Mouse (Mus musculus) left cerebral cortex, postnatal 25 days (tissue): ENCODE data around the gene Usp20. TPM values are rescaled to one million over a fixed set of nuclear protein-coding genes. Genes with fewer than 3 reads are reported as not detected.
"Not testable (repeated sequence)": the region's sequence is repeated elsewhere in the genome, so short reads cannot be mapped to it uniquely, and the experiment has no call there.

Experiments used
- DNase-seq, 2 experiments: peaks; one replicate each; pipeline ENCODE4 v3.0.0; 2022; ENCODE audit warnings: low spot score in 2 of 2, mixed read lengths in 1 of 2
- intact Hi-C: fragments of 180-260 bp; cut with DNase I; formaldehyde crosslinking; loops from one replicate; pipeline ENCODE4 v1.15.1; 2025
- total RNA-seq, 2 experiments: library from RNA; stranded (reverse); gene quantifications; 2 replicates each; pipeline ENCODE4 v1.2.3; 2021

Usp20 gene
- 10 to 100 TPM; 66.2 to 72.1 TPM for total RNA-seq

DNA sequence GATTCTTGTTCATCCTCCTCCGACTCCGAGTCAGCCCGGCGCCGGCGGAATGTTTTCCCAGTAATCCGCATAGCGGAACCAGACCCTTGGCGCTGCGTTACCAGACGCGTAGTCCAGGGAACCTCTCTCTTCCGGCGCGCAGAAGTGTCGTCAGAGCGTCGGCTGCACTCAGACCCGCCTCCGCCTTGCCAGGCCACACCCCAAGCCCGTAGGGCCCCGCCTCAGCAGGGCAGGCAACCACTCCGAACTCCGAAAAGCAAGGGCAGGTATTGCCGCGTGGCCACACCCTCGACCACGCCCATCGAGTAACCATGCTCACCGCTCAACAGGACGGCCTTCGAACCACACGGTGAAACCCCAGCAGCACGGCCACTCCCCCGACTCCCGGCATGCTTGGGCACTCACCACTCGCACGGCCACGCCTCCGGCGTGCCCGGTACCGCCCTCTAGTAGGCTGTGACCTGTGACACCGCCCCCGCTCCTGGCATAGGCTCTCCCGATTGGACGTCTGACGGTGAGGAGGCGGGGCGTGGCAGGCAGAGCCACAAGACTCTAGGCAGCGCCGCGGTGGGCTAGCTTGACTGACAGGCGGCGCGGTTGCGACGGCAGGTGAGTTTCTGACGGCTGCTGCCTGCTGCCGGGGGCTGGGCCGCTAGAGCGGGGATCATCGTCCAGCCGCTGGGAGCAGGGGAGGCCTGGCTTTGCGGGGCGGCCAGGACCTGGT is at the start of gene Usp20, which contains the start of gene BC005624:
TSS of gene Usp20 (plus strand) at position 490 of the 724 bp plus-strand sequence.
TSS of gene BC005624 (minus strand) at position 412 of the 724 bp plus-strand sequence.
- intact Hi-C loops: loop anchor here (5.0 kb wide), 1 partner anchor 160 kb away; the partner anchor contains the start of gene Fnbp1

DNA sequence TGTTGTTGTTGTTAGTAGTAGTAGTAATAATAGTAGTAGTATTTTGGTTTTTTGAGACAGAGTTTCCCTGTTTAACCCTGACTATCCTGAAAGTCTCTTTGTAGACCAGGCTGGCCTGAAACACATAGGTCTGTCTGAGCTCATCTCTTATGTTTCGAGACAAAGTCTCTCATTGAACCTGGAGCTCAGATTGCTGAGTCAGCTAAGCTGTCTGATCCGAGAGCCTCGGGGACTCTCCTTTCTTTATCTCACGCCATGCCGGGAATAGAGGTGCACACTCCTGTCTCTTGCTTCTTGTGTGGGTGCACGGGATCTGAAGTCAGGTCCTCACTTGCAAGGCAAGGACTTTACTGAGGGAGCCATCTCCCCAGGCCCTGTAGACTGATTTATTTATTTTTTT is 49.0 kb upstream of the Usp20 start:
- no peak for DNase-seq
- intact Hi-C loops: no loop called here

More for the DNA sequence above, at the start of gene Usp20, which contains the start of gene BC005624:
- peak; percentile 100 for DNase-seq

DNA sequence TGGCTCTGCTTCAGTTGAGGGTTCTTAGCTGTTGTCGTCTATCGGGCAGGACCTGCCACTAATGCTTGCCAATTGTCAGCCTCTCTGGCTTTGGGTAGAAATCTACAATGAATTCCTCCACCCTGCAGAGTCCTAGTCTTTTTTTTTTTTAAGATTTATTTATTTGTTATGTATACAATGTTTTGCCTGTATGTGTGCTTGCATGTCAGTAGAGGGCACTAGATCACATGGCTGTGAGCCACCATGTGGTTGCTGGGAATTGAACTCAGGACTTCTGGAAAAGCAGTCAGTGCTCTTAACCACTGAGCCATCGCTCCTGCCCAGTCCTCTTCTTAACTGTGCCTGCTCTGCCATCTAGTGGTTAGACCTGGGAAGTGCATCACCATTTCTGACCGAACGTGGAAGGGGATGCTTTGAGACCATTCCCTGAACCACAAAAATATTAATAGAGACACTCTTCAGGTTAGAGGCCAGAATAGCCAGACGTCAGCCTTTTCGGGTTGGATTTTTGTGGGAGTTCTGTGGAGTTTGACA is 48.1 kb upstream of the Usp20 start:
- peak; percentile 74 to 81 for DNase-seq
- intact Hi-C loops: loop anchor here (2.0 kb wide), 3 partner anchors 43 to 495 kb away; no protein-coding TSS in a partner anchor

DNA sequence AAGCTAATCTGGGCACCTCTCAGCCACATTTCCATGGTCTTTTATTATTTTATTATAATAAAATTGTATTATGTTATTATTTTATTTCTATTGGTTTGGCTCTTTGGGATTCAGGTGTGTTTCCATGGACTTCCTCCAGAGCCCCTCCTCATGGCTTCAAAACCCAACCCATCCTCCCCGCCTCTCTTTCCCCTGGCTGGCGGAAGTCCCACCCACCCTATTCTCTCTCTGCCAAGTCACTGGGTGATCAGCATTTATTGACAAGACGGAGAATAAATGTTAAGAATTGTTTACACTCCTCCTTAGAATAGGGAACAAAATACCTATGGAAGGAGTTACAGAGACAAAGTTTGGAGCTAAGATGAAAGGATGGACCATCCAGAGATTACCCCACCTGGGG is 45.3 kb upstream of the Usp20 start:
- intact Hi-C loops: no loop called here
- DNase-seq: no peak

DNA sequence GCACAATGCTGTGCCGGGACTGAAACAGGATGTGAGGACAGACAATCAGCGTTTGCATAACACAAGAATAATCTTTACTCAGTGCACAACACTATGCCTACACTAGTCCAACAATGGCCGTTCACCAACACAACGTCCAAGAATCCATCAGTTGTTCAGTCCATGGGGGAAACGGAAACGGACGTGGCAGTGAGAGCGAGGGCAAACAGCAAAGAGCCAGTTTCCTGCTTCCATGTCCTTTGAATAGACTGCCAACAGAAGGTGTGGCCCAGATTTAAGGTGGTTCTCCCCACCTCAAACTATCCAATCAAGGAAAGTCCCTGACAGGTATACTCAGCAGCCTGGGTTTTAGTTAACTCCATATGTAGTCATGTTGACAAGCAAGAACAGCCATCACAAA is 44.3 kb upstream of the Usp20 start:
- DNase-seq: no peak
- intact Hi-C loops: no loop called here

DNA sequence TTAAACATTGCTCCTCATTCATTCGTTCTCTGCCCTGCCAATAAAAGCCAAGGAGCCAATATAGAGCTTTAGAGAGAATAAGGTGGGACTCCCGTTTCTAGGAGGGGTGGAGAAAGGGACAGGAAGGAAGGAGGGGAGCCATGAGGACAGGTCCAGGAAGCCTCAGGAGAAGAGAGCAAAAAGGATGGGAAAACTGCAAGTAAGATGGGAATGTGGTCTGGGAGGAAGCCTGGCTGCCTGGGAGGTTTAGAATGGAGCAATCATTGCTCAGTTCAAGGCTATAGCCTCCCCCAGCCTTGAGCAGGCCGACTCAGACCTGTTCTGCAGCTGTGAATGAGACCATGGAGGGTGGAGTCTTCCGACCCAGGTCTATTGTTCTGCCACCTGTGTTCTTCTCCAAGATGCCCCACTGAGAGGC is 43.5 kb upstream of the Usp20 start:
- DNase-seq: no peak

DNA sequence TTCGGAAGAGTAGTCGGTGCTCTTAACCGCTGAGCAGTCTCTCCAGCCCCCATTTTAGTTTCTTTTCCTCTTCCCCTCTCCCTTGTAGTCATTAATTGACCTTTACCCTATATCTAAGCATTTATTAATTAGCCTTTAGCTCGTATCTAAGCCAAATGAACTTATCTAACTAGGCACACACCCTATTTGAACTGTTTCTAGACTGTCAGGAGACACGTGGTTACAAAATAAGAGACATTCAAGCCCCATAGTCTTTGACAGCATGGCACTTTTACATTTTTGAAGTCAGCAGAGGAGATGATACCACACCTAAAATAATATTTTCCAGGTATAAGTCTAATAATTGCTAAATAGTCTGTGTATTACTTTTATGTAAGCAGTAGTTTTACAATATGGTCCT is 40.5 kb upstream of the Usp20 start:
- intact Hi-C loops: no loop called here
- DNase-seq: no peak

More for the DNA sequence above, 43.5 kb upstream of the Usp20 start:
- intact Hi-C loops: no loop called here

DNA sequence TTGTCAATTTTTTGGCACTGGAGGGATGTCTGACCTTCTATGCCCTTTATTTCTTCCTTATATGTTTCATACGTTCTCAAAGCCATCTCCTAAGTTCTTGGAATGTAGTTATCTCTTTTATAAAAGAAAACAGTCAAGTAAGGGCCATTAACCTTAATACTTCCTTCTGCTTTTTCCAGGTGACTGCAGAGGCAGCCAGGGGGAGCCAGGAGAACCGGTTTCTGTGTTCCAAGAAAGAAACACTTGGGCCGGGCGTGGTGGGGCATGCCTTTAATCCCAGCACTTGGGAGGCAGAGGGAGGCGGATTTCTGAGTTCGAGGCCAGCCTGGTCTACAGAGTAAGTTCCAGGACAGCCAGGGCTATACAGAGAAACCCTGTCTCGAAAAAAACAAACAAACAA is 40.0 kb upstream of the Usp20 start:
- DNase-seq, intact Hi-C loops: not testable (repeated sequence)

DNA sequence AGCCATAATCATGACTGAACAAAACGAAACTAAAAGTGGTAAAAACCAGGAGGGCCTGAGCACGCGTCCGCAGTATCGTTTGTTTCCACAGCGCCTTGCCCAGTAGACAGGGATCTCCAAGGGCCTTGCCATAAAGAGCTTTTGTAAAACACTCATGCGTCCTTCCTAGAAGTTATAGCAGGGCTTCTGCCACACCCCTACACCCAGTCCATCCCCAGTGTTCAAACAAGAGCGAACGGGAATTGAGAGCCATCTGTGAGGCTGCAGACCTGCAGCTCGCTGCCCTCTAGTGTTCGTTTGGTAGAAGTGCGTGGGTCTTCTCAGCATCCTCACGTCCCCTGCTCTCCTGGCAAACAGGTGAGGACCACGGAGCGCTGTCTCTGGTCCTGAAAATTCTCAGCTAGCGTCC is 39.5 kb upstream of the Usp20 start:
- DNase-seq: peak; percentile 50 to 70
- intact Hi-C loops: no loop called here

DNA sequence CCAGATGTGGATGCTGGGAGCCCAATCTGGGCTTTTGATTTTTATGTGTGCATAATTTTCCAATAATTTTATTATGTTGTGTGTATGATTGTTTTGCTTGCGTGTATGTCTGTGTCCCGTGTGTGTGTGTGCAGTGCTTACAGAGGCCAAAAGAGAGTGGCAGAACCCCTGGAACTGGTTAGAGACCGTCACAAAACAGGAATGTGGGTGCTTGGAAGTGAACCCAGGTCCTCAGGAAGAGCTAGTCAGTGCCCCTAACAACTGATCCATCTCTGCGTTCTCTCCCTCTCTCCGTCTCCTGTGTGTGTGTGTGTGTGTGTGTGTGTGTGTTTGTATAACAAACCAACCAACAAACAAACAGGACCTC is 29.6 kb upstream of the Usp20 start:
- intact Hi-C loops: no loop called here
- DNase-seq: no peak

DNA sequence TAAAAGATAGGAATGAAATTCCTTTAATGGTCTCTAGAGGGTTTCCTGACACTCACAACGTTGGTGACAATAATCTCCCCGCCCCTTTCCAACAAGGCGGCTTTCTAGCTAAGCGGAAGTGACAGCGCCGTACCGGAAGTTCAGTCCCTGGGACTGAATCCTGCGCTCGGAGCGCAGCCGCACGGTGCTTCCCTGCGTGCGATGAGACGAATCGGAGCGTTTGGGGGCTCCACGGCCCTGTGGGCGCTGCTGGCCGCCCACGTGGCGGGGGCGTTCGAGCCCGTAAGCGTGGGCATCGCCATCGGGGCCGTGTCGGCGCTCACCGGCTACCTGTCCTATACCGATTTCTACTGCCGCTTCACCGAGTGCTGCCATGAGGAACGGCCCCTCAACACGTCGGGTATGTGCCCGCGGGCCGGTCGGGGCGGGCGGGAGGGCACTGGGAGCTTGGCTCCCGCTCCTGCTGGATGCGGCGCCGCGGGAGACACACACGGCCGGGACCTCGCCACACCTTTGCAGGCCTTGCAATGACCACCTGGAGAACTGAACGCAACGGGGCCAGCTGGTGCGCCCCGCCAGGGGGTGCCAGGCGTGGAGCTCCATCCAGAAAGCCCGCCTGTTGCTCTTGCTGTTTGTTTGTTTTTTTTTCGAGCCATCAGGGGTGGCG is 29.1 kb upstream of the Usp20 start, which contains the start of gene Tor1b:
TSS of gene Tor1b (plus strand) at position 136 of the 667 bp plus-strand sequence.
- intact Hi-C loops: loop anchor here (1.0 kb wide), 1 partner anchor 13 kb away; no protein-coding TSS in a partner anchor
- peak; percentile 87 to 93 for DNase-seq

DNA sequence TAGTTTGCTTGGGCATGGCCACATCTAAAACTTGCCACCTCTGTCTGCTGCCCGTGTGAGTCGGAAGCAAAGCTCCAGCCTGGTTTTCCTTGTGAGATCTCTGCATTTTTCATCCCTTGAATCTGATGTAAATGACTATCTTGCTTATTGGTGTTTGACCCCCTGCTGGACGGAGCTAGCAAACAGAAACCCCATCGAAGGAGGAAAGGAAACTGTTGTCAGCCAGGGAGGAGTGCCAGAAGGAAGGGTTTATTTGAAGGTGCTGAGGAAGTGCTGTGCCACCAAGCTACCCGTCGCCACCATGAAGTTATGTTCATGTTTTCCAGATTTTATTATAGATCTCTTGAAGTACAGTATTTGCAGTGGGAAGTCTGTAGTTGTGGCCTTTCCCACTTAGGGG is 27.3 kb upstream of the Usp20 start:
- no peak for DNase-seq
- intact Hi-C loops: no loop called here

DNA sequence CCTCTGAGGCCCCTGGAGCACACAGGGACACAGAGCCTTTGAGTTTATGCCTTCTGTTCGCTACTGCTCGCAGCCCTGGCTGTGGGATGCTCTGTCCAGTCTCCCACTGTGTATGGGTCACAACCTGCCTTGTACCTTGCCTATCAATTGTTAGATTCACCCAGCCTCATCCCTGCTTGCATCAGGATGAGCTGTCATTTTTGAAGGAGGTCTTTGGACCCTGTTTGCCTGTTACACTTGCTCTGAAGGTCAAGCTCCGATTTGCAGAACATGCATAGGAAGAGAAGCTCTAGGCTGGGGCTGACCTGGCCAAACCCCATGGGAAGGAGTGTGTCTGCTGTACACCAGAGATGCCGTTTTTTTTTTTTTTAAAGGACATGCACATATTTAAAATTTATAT is 24.6 kb upstream of the Usp20 start:
- intact Hi-C loops: no loop called here
- DNase-seq: no peak

DNA sequence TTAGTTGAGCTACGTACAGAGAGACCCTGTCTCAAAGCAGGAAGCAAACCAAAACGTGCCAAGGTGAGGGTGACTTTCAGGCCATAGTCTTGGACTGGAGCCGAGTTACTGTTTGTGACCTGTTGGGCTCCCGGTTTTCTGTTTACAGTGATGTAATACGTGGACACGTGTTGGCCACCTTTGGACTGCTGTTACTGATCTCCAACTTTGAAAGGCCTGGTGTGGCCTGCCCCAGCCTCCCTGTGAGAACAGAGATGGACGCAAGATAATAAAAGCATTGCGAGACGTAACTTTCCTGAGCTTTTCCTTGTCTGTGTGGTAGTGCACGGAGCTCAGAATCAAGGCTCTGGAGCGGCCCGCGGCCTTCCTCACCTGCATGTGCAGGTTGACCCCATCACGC is 23.4 kb upstream of the Usp20 start:
- intact Hi-C loops: no loop called here
- no peak for DNase-seq

DNA sequence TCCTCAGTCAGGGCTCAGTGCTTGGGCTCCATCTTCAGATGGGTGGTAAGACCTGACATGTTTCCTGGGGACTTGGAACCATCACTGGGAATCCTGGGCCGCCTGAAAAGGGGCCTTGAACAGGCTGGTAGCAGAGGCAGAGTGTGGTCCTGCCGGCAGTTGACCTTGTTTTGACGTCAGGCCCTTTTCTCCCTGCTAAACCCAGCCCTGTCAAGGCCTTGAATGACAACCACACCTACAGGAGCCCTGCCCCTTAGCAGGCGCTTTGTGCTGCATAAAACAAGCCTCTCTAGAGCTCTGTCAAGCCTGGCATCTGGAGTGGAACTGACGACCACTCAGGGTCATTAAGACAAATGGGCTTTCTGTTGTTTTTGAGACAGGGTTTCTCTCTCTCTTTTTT is 22.2 kb upstream of the Usp20 start:
- DNase-seq: no peak
- intact Hi-C loops: no loop called here

DNA sequence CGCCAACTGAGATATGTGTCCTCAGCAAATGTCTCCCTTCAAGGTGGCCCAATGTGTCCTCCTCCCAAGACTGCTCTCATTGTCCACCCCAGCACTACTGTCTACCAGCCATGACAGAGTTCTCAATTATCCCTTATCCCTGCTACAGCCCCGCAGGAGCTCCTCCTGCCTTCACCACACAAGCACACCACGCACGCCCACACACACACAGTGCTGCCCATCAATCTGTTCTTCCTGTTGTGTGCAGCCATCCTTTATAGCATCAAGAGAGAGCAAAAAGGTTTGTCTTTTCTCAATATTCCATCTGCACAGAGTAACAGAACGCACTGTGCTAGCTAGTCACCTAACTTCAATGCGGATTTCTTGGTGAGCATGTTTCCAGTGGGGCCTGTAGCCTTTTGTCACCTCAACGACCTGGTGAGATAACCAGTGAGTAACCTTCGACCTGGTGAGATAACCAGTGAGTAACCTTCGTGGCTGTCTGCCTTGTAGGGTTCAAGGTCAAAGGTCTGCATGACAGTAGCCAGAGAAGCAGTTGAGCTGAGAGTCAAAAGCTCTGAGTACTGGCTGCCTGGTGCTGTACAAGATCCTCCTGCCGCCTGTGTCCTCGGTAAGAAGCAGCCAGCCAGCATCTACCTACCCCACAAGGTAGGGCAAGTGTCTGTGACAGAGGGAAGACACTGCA is 19.4 kb upstream of the Usp20 start:
- intact Hi-C loops: no loop called here
- DNase-seq: peak in 1 of 2 experiments; percentile 35

DNA sequence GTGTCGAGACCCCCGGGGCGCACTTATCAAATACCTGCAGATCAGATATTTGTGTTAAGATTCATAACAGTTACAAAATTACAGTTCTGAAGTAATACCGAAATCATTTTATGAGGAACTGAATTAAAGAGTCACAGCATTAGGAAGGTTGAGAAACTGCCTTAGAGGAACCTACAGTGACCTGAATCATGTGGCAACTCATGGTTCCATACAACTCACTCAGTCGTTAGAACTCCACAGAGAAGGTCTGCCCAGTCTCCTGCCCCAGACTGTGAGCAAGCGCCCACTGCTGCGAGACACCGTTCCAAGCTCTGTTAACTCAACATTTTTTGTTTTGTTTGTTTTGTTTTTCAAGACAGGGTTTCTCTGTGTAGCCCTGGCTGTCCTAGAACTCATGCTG is 16.5 kb upstream of the Usp20 start:
- no peak for DNase-seq
- intact Hi-C loops: loop anchor here (1.0 kb wide), 1 partner anchor 12 kb away; no protein-coding TSS in a partner anchor

DNA sequence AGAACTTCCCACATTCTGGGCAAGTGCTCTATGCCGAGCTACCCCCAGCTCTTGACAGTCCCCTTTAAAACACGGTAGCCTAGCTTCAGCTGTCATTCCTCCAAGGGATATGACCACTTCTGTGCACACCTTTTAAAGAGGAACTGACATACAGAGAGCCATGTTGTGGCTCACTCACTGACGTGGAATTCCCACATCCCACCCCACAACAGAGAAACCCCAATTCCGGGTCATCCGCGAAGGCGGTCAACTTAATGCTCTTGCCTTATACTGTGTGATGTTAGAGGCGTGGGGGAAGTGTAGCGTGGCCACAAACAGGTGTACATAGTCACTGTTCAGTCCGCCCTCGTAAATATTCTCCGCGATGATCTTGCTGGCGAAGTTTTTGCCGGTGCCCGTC is 15.3 kb upstream of the Usp20 start:
- intact Hi-C loops: loop anchor here (1.0 kb wide), 1 partner anchor 14 kb away; no protein-coding TSS in a partner anchor
- no peak for DNase-seq

DNA sequence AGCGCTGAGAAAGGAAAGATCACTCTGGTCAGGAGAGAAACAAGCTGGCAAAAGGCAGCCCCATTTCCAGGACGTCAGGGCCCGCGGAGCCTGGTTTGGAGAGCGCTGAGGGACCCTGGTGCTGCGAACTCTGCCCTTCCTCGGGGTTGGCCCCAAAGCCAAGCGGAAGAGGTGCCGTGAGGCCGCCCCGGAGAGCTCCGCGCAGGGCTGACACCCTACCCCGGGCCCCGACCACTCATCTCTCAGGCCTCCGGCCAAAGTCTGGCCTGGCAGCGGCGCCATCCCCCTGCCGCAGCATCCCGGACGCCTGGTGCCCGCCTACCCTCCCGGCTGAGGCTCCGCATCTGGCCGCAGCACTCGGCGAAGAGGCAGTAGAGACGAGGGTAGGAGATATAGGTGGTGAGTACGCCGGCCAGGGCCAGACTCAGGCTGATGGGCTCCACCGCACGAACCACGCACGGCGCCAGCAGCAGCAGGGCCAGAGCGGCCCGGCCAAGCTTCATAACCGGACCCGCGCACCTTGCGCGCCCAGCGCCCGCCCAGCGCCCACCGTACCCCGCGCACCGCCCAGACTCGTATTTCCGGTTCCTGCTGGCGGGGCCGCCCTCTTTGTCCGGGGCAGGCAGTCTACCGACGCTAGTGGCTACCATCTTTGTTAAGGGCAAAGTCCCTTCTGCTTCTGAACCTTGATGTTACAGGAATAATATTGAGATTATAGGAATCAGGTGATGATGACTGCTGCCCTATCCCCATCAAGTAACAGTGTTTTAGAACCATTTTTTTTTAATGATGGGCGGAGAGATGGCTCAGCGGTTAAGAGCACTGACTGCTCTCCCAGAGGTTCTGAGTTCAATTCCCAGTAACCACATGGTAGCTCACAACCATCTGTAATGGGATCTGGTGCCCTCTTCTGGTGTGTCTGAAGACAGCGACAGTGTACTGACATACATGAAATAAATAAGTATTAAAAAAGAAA is 14.4 kb upstream of the Usp20 start, which contains the start of gene Tor1a:
TSS of gene Tor1a (minus strand) at position 582 of the 976 bp plus-strand sequence.
- intact Hi-C loops: no loop called here
- DNase-seq: peak; percentile 91 to 95
